Mouse (Mus musculus) megakaryocyte, embryonic 14.5 days (primary cell): Measurements from ENCODE around the gene Eps8l1.

ENCODE experiments used
- FLI1 ChIP-seq: IDR thresholded peaks from 2 replicates; pipeline ENCODE4 v1.6.1; 2012; ENCODE audit warnings: low read length, inconsistent platforms, mixed read lengths
- GATA1 ChIP-seq: IDR thresholded peaks from 3 replicates; pipeline ENCODE4 v1.6.1; 2012; ENCODE audit warnings: mixed read lengths, low read length, inconsistent platforms, borderline replicate concordance

- no peak for TF ChIP-seq GATA1
- TF ChIP-seq FLI1, result no peak
Measured at GRCm38 (mm10) chr7:4478796-4479291, 18.4 kb downstream of the Eps8l1 start.
